Mouse (Mus musculus): Measurements from ENCODE around the gene Nup107.

The Nup107 gene

DNA sequence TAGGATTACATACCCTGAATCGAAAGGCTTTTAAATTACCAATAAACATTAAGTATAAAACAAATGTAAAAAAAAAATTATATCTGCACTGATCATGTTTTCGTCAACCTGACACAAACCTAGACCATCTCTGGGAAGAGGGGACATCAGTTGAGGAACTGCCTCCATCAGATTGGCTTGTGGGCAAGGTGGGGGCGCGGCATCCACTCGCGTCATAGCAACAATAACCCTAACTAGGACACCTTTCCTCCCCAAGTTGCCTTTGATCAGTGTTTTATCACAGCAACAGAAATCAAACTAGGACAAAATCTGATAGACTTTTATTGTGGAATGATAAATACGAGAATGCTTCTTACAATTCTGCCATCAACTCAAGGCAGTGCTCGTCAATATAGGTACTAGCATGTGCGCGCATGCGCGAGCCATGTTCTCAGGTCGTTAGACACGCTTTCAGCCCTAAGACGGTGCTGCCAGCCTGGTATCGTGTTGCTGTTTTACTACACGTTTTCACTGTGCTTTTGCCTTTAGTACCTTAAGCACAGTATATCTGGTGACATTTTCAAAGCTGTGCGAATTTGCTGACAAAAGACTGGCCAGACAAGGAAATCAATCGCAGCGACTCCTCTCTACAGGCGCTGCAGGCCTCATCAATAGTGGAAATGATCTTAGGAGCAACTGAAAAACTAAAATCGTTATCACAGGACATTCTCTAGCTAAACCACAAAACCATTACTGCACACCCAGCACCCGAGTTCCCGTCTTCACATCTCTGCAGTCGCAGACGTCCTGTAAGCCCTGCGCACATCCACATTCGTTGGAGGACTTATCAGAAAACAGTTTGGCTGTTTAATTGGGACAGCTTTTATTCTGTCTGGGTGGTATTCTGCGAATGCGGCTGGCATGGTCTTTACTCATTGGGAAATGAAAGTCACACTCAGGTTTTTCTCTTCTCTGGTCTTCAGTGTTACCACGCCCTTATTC, 11.7 kb upstream of the Nup107 start:
- no peak for DNase-seq (ENCODE audit: low spot score in 2 of 2)

DNA sequence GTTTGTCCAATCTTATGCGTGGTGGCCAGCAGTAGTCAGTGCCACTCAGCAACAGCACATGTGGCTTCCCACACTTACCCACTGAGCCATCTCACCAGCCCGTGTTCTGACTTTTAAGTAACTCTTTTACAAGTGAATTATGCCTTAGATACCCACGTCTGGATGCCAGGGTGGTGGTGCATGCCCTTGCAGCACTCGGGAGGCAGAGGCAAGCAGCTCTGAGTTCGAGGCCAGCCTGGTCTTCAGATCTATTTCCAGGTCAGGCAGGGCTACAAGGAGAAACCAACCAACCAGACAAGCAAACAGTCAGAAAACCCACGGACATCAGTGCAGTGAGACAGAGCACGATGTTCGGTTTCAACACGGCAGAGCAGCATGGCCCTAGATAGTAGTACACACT, 9.4 kb upstream of the Nup107 start:
- no peak for DNase-seq (ENCODE audit: low spot score in 2 of 2)

DNA sequence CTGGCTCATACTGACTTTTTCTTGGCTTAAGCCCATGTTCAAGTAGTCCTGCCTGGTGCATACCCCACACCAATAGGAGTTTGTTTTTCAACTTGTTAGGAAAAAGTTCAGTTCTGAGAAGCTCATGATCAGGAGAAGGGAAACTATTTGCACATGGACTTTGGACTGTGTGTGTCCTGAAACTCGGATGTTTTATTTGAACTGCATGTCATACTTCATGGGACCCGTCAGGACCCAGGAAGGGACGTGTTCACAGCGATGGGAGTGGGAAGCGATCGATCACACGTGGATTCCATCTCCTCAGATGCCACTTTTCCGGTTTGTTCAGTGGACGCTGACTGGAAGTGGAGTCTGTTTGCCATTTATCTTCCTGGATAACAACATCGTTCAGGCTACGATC, 7.3 kb upstream of the Nup107 start:
- no peak for DNase-seq (ENCODE audit: low spot score in 2 of 2)

- DNase-seq (ENCODE audit: low spot score in 2 of 2), result no peak
These were observed 6.0 kb upstream of the Nup107 start for GRCm38 (mm10) chr10:117798436-117799035.

GRCm38 (mm10) chr10:117797684-117798083, 5.2 kb upstream of the Nup107 start:
- DNase-seq (ENCODE audit: low spot score in 2 of 2), result no peak

DNA sequence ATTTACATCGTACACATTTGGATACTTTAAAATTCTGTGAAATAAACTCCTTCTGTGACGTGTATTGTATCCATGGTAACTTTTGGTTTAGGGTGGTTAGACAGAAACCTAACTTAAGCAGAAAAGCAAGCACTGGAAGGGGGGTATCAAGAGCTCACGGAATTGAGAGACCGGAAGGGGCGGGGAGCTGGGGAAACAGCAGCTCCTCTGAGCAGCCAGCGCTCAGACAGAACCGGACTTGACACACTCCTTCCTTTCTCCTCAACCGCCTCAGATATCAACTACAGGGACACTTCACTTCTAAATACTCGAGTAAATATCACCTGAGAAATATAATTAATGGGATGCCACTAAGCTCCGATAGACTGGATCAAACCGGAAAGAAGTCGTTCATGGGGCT, 4.6 kb upstream of the Nup107 start:
- DNase-seq (ENCODE audit: low spot score in 2 of 2), result no peak

DNA sequence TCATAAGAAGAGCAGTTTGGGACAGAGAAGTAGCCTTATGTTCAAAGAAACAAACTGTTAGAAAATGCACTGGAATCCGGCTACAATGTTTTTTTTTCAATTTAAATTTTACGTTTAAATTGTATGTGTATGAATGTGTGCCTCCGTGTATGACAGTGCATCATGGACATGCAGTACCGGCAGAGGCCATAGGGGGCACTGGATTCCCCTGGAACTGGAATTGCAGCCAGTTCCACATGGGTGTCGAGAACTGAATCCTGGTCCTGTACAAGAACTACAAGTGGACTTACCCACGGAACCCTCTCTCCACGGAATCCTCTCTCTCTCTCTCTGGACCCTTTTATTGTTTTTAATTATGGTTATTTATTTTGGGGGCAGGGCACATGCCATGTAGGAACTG, 3.7 kb upstream of the Nup107 start:
- no peak for DNase-seq (ENCODE audit: low spot score in 2 of 2)

DNA sequence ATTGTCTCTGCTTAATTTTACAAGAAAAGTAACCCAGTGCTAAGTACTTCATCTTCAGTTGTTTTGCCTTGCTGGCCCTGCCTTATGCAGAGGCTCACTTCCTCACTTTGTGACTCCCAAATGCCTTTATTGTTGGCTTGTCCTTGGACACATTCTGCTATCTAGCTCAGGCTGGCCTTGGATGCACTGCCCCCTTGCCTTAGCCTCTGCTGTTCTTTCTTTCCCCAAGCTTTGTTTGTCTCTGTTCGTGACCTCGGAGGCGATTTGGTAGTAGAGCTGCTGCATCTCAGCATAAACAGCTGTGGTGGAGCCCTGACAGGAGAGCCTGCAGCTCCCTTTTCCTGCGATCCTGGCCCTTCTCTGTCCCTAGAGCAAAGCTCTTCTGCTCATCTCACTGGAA, 2.7 kb upstream of the Nup107 start:
- no peak for DNase-seq (ENCODE audit: low spot score in 2 of 2)

- no peak for DNase-seq (ENCODE audit: low spot score in 2 of 2)
These were observed 1.0 kb upstream of the Nup107 start for GRCm38 (mm10) chr10:117793436-117794030.

DNA sequence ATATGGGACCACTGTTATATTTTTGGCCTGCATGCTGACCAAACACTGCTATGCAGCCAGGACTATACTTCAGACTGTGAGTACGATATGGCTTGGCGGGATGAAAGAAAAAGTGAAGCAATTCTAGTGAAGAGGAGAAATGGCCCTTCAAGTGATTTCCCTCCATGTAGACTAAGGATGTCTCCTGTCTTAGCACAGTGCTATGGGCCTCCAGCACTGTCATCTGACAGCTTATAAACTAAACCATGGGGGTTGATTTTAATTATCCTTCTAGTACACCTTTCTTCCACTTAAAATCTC, 1.4 kb downstream of the Nup107 start:
- DNase-seq (ENCODE audit: low spot score in 2 of 2), result no peak

- DNase-seq (ENCODE audit: low spot score in 2 of 2), result no peak
These were observed 1.9 kb downstream of the Nup107 start for GRCm38 (mm10) chr10:117790421-117791170.

- no peak for DNase-seq (ENCODE audit: low spot score in 2 of 2)
These were observed 2.5 kb downstream of the Nup107 start for GRCm38 (mm10) chr10:117790011-117790410.

GRCm38 (mm10) chr10:117784646-117785045, 7.9 kb downstream of the Nup107 start:
- DNase-seq (ENCODE audit: low spot score in 2 of 2), result no peak

- DNase-seq (ENCODE audit: low spot score in 2 of 2), result no peak
These were observed 8.6 kb downstream of the Nup107 start for GRCm38 (mm10) chr10:117783786-117784420.

DNA sequence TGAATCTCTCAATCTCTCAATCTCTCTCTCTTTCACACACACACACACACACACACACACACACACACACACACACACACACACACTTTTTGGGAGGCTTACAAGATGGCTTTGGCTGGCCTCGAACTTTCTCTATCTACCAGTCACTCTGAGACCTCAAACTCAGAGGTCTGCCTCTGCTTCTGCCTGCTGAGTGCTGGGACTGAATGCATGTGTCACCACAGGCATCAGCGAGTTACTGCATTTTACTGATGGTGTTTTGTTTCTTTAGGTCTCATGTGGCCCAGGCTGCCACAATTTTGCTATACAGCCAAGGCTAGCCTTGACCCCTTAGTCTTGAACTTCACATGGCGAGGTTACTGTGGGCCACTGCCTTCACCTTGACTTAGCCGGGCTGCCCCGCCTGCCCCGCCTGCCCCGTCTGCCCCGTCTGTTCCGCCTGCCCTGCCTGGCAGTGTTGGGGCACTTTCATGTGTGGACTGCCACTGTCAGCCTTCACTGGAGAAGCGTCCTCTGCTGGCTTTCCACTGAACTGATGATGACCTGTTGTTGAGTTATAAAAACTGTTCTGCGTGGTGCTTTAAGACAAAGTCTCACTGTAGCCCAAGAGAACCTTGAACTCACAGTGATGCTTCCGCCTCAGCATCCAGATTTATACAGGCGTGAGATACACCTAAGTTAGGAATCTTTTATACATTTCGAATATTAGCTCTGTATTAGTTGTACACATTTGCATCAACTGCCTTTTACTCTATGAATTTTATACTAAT, 9.8 kb downstream of the Nup107 start:
- DNase-seq (ENCODE audit: low spot score in 2 of 2), result no peak

- no peak for DNase-seq (ENCODE audit: low spot score in 2 of 2)
These were observed 10.4 kb downstream of the Nup107 start for GRCm38 (mm10) chr10:117782056-117782455.

DNA sequence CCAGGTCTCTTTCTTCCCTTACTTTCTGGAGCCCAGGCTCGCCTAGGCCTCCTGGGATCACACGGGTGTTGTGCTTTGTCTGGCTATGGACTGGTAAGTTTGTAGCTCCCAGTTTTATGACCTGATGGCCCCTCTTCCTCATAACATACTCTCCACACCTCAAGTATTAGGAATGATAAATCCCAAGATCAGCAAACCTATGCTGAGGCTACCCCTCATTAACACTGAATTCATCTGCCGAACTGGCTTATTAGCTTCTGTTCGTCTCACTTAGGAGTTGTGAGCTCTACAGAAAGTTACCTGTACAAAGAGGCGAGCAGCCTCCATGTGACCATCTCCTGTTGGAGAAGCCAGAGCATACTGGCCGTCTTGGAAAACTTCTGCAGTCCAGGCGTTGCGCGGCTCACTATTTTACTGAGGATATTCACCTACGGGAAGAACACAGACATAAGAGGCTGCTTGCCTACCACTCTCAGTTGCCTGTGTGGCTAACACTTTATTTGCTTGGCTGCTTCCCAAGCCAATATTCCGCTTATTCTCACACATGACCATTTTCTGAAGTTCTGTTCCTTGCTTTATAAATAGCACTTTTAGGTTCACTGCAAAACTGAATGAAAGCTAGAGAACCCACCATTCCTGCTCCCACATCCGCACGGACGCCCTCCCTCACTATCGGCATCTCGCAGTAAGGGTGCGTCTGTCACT, 11.3 kb downstream of the Nup107 start:
- DNase-seq (ENCODE audit: low spot score in 2 of 2), result no peak

- no peak for DNase-seq (ENCODE audit: low spot score in 2 of 2)
These were observed 12.1 kb downstream of the Nup107 start for GRCm38 (mm10) chr10:117780306-117780911.

DNA sequence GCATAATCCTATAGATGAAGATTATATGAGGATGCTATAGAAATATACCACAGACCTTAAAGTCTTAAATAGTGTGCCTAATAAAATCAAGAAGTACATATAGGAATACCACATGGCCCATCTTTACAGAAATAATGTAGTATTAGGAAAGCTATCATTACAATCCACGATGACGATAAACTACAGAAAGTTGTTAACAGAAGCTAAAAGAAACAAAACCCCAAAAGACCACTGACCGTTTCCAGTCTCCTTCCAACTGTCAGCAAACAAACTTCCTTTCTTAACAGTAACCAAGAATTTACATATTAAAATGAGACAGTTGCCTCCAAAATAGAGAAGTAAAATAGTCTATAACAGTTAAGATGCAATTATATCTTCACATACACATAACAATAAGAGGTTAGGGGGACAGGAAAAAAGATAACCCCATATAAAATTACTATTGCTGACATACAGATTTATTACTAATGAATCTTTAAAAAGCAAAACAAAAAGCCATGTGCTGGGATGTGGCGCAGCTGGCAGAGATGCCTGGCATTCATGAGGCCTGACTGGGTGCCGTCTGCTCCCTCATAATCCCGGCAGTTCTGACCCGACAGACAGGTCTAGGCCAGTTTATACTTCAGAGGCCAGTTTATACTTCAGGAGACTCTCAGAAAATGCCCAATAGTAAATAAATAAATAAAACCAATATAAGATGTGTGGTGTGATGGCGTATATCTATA, 12.8 kb downstream of the Nup107 start:
- DNase-seq (ENCODE audit: low spot score in 2 of 2), result no peak

Data from right cerebral cortex, adult 2 months (tissue).